In the genomic region with DNA sequence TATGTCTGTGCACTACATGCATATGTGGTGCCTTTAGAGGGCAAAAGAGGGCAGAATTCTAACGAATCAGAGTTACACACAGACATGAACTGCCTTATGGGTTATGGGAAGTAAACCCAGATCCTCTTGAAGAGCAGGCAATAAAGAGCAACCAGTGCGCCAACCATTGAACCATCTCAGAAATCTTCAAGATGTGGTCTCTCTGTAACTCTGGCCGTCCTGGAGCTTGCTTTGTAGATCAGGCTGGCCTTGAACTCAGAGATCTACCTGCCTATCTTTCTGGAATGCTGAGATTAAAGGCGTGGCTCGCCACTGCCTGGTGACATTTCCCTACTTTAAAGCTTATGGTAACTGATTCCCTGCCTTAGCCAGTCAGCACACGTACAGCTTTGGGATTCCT, we compare ENCODE assay signal across 8 mouse cellular contexts. TPM values are rescaled to one million over a fixed set of nuclear protein-coding genes. Genes with fewer than 3 reads are reported as not detected.
DNase-seq lines count a peak whose midpoint lies in the region; ATAC-seq lines count a peak whose summit lies in the region.

No protein-coding gene starts in this region.

- peak overlapping the region; percentile 31; the same call in 1 of the 2 replicates for H3K9ac ChIP-seq in kidney, embryonic 15.5 days
- H3K9ac ChIP-seq in neural tube, embryonic 11.5 days (ENCODE audit: low read length) = no peak overlapping the region; the same call in 1 of the 2 replicates

- 25% methylated on average over 6 of the region's 6 CpGs for WGBS in kidney, embryonic 15.5 days
- WGBS in neural tube, embryonic 11.5 days = 26% methylated on average over 6 of the region's 6 CpGs

- peak overlapping the region; percentile 96 for H3K4me2 ChIP-seq in kidney, embryonic 15.5 days
- peak overlapping the region; percentile 46 for H3K4me2 ChIP-seq in neural tube, embryonic 11.5 days (ENCODE audit: low read depth)

- peak overlapping the region; percentile 97 for H3K4me3 ChIP-seq in kidney, embryonic 15.5 days (replicated peaks)
- peak overlapping the region; percentile 99; the same call in 1 of the 2 replicates for H3K4me3 ChIP-seq in neural tube, embryonic 11.5 days (ENCODE audit: low read depth, low read length)

- DNase-seq in kidney, postnatal 36 days = no peak
- peak; percentile 33 for DNase-seq in adipocyte (ENCODE audit: low spot score)
- DNase-seq in induced T-regulatory cell, adult 2 months (ENCODE audit: low read depth) = peak; percentile 56
- DNase-seq in neural tube, embryonic 11.5 days (ENCODE audit: low spot score) = no peak
- DNase-seq in testis, postnatal 14 days (ENCODE audit: low spot score) = no peak
- DNase-seq in frontal cortex, postnatal 25 days (ENCODE audit: low spot score in 2 of 2) = no peak
- DNase-seq in cerebellum, postnatal 36 days = no peak

- H3K27ac ChIP-seq in kidney, embryonic 15.5 days = peak overlapping the region; percentile 96
- no peak overlapping the region for H3K27ac ChIP-seq in neural tube, embryonic 11.5 days (ENCODE audit: low read depth, low read length)

- no peaks in the 10 kb centered on the region for H3K9me3 ChIP-seq in kidney, embryonic 15.5 days (replicated peaks)
- no peaks in the 10 kb centered on the region for H3K9me3 ChIP-seq in neural tube, embryonic 11.5 days (ENCODE audit: control insufficient read depth, low read length)

- H3K27me3 ChIP-seq in kidney, embryonic 15.5 days = no peaks in the 10 kb centered on the region
- H3K27me3 ChIP-seq in neural tube, embryonic 11.5 days (ENCODE audit: control insufficient read depth, insufficient read depth, low read length) = no peaks in the 10 kb centered on the region

- H3K4me1 ChIP-seq in kidney, embryonic 15.5 days = peaks cover 23% of the 10 kb centered on the region
- H3K4me1 ChIP-seq in neural tube, embryonic 11.5 days (ENCODE audit: control insufficient read depth, insufficient read depth, low read length) = peaks cover 18% of the 10 kb centered on the region

- ATAC-seq in kidney, embryonic 15.5 days (replicated peaks; ENCODE audit: low FRiP score) = no peak
- ATAC-seq in neural tube, embryonic 11.5 days (ENCODE audit: insufficient read depth, low FRiP score, low TSS enrichment) = no peak

- H3K36me3 ChIP-seq in kidney, embryonic 15.5 days = peaks cover 26% of the 10 kb centered on the region
- H3K36me3 ChIP-seq in neural tube, embryonic 11.5 days (ENCODE audit: control insufficient read depth, insufficient read depth, low read length) = no peaks in the 10 kb centered on the region; the same call in 1 of the 2 replicates

RNA-seq across cellular contexts. Expression of a gene that starts 3.8 kb away (rescaled TPM):
- 187 and 208 TPM in 2 replicates for polyA plus RNA-seq in kidney, embryonic 15.5 days (2015; fragmentation: Nextera tagmentation; extraction: Ambion mirVana)
- polyA plus RNA-seq in neural tube, embryonic 11.5 days (2014; fragmentation: Nextera tagmentation; extraction: Ambion mirVana) = 164 and 165 TPM in 2 replicates

RNA-seq across cellular contexts. Expression of a gene that starts 20.4 kb away (rescaled TPM):
- 330 and 353 TPM in 2 replicates for polyA plus RNA-seq in kidney, embryonic 15.5 days (2015; fragmentation: Nextera tagmentation; extraction: Ambion mirVana)
- 490 and 517 TPM in 2 replicates for polyA plus RNA-seq in neural tube, embryonic 11.5 days (2014; fragmentation: Nextera tagmentation; extraction: Ambion mirVana)

RNA-seq across cellular contexts. Expression of a gene that starts 21.2 kb away (rescaled TPM):
- 6.4 and 6.7 TPM in 2 replicates for polyA plus RNA-seq in kidney, embryonic 15.5 days (2015; fragmentation: Nextera tagmentation; extraction: Ambion mirVana)
- polyA plus RNA-seq in neural tube, embryonic 11.5 days (2014; fragmentation: Nextera tagmentation; extraction: Ambion mirVana) = 11.6 and 17.8 TPM in 2 replicates

RNA-seq across cellular contexts. Expression of a gene that starts 42.3 kb away (rescaled TPM):
- 4.0 TPM in 2 replicates for polyA plus RNA-seq in kidney, embryonic 15.5 days (2015; fragmentation: Nextera tagmentation; extraction: Ambion mirVana)
- polyA plus RNA-seq in neural tube, embryonic 11.5 days (2014; fragmentation: Nextera tagmentation; extraction: Ambion mirVana) = 2.2 and 4.6 TPM in 2 replicates

RNA-seq across cellular contexts. Expression of a gene that starts 45.6 kb away (rescaled TPM):
- 116 and 120 TPM in 2 replicates for polyA plus RNA-seq in kidney, embryonic 15.5 days (2015; fragmentation: Nextera tagmentation; extraction: Ambion mirVana)
- polyA plus RNA-seq in neural tube, embryonic 11.5 days (2014; fragmentation: Nextera tagmentation; extraction: Ambion mirVana) = 121 and 125 TPM in 2 replicates

Comparison
In these comparisons a context has a peak if more than half of its experiments do, and no peak if none do; other contexts are left out.
1. DNase-seq: peak in adipocyte (single experiment) and induced T-regulatory cell, adult 2 months (single experiment); none in kidney, postnatal 36 days (0 of 2), neural tube, embryonic 11.5 days (single experiment), testis, postnatal 14 days (single experiment), frontal cortex, postnatal 25 days (0 of 2) and cerebellum, postnatal 36 days (0 of 2).